Mouse (Mus musculus) midbrain, embryonic 16.5 days (tissue): ENCODE results near the gene Pld6. TPM values are rescaled to one million over a fixed set of nuclear protein-coding genes. Genes with fewer than 3 reads are reported as not detected.

Experiments
- ATAC-seq: fragments of 200-750 bp; cut with Nextera tagmentation; 2 replicates; pipeline ENCODE4 v1.8.0; 2017; ENCODE audit warnings: moderate TSS enrichment
- H3K27ac ChIP-seq: fragments of 300-500 bp; sonication (generic); 2 replicates; pipeline ENCODE4 v1.5.1; 2014; ENCODE audit warnings: mild to moderate bottlenecking, low read length, mixed read lengths
- H3K27me3 ChIP-seq: fragments of 300-500 bp; sonication (generic); 2 replicates; pipeline ENCODE4 v1.6.1; 2014; ENCODE audit warnings: low read depth, low read length, mixed read lengths; ENCODE audit not compliant: control insufficient read depth, insufficient read depth
- H3K36me3 ChIP-seq: fragments of 300-500 bp; sonication (generic); 2 replicates; pipeline ENCODE4 v1.6.1; 2014; ENCODE audit warnings: mild to moderate bottlenecking, low read length, moderate library complexity, mixed read lengths; ENCODE audit not compliant: control insufficient read depth, insufficient read depth
- H3K4me1 ChIP-seq: fragments of 300-500 bp; sonication (generic); 2 replicates; pipeline ENCODE4 v1.6.1; 2014; ENCODE audit warnings: mild to moderate bottlenecking, low read length, mixed read lengths; ENCODE audit not compliant: control insufficient read depth, insufficient read depth
- H3K4me2 ChIP-seq: fragments of 300-500 bp; sonication (generic); 2 replicates; pipeline ENCODE4 v1.6.1; 2014; ENCODE audit warnings: mild to moderate bottlenecking, low read length, mixed read lengths
- H3K4me3 ChIP-seq: fragments of 300-500 bp; sonication (generic); 2 replicates; pipeline ENCODE4 v1.5.1; 2014; ENCODE audit warnings: low read depth, mild to moderate bottlenecking, low read length, moderate library complexity, mixed read lengths
- H3K9ac ChIP-seq: fragments of 300-500 bp; sonication (generic); 2 replicates; pipeline ENCODE4 v1.6.1; 2014; ENCODE audit warnings: low read depth, low read length, mixed read lengths
- H3K9me3 ChIP-seq: fragments of 300-500 bp; sonication (generic); replicated peaks from 2 replicates; pipeline ENCODE4 v1.6.1; 2014; ENCODE audit warnings: mild to moderate bottlenecking, low read length, mixed read lengths; ENCODE audit not compliant: control insufficient read depth, poor library complexity, severe bottlenecking
- WGBS: fragments of 180-500 bp; shearing (Covaris S2); extraction: QIAGEN DNeasy Blood & Tissue Kit; methylation state at CpG from one replicate; pipeline ENCODE4 v1.1.7; 2014; 5-methylcytosine and 5-hydroxymethylcytosine counted together
- polyA plus RNA-seq: library from polyadenylated mRNA; unstranded; fragments of >200 nt; fragmentation: Nextera tagmentation; extraction: Ambion mirVana; gene quantifications from 2 replicates; pipeline ENCODE4 v1.2.1, GENCODE M21; 2015

Gene Pld6
- polyA plus RNA-seq: 13.4 and 19.4 TPM in 2 replicates

DNA sequence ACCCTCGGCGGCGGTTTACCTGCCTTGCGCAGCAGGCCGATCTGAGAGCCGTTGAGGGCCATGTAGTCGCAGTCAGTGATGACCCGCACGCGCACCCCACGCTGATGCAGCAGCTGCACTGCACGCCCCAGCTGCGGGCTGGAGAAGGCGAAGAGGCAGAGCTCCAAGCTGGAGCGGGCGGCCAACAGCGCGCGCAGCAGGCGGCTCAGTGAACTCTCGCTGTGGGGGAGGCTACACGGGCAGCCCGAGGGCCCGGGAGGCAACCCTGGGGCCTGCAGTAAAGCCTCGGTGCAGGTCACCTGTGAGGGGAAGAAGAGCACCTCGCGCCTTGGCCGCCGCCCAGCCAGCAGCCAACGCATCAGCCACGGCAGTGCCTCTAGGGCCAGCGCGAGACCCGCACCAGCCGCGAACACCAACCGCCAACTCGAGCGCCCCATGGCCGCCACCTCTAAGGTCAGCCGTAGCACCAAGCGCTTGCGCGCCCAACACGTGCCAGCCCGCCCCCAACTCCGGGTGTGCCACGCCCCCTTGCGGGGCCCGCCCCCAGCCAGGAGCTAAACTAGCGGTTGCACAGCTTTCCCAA lies at the start of gene Pld6:
Pld6 (minus strand) TSS at position 447 of the 583 bp plus-strand sequence.
- H3K27ac ChIP-seq: 0 out of 2 replicates have a peak within 1 kb of the TSS, but pooled peaks have one; percentile 22
- H3K27me3 ChIP-seq: no peaks in the 10 kb centered on the region
- H3K4me1 ChIP-seq: peaks cover 8% of the 10 kb centered on the region; the same call in 1 of the 2 replicates
- peak within 1 kb of the TSS; percentile 95 for H3K4me2 ChIP-seq
- 1% methylated on average over 47 of the region's 51 CpGs for WGBS
- H3K36me3 ChIP-seq: peaks cover 12% of the 10 kb centered on the region
- peak; percentile 88 for ATAC-seq
- H3K9me3 ChIP-seq: no peaks in the 10 kb centered on the region
- peak within 1 kb of the TSS; percentile 75 for H3K9ac ChIP-seq
- peak within 1 kb of the TSS; percentile 50 for H3K4me3 ChIP-seq

DNA sequence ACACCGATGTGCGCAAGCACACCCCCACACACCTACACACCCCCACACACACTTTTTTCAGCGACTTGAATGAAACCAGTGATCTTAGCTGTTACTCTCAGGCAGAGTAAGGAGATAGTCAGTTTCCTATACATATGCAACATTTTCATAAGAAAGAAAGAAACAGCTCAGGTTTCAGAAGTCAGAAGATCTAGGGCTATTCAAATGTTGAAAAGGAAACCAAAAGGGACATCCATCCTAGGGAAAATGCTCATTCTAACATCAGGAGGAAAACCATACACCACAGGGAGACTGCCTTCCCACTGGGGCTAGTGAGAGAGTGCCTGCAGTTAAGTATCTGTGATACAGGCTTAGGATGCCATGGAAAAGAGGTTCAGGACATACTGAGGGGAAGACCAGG lies 34.2 kb upstream of the Pld6 start:
- ATAC-seq: no peak
- no peaks in the 10 kb centered on the region for H3K27me3 ChIP-seq
- no peaks in the 10 kb centered on the region for H3K4me1 ChIP-seq
- WGBS: 92% methylated on average over 3 of the region's 3 CpGs
- H3K27ac ChIP-seq: no peak overlapping the region
- H3K36me3 ChIP-seq: peaks cover 55% of the 10 kb centered on the region
- no peaks in the 10 kb centered on the region for H3K9me3 ChIP-seq
- no peak overlapping the region for H3K4me3 ChIP-seq
- no peak overlapping the region for H3K4me2 ChIP-seq
- H3K9ac ChIP-seq: no peak overlapping the region

DNA sequence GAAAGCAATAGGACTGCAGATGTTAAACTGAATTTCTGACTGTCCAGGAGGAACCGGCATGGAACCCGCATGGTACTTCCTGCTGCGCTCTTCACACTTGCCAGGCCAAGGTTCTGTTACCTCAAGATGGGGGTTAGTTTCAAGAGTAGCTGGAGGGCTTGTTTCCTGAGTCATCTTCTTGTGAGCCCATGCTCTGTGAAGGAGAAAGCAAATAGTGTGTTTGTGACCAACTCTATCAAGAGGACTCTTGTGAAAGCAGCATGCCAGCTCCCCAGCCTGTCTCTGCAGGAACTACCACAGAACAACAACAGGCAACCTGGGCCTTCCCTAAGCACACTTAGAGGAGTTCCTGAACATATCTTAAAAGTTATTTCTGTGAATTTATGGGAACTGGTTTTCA lies 30.5 kb upstream of the Pld6 start:
- Histone ChIP-seq H3K4me2 (no peak overlapping the region), H3K27ac (no peak overlapping the region), H3K4me3 (no peak overlapping the region), H3K27me3 (no peaks in the 10 kb centered on the region), H3K9ac (no peak overlapping the region), H3K4me1 (no peaks in the 10 kb centered on the region), H3K36me3 (peaks cover 42% of the 10 kb centered on the region), H3K9me3 (no peaks in the 10 kb centered on the region)
- ATAC-seq: no peak
- WGBS: 97% methylated on average over 3 of the region's 3 CpGs

DNA sequence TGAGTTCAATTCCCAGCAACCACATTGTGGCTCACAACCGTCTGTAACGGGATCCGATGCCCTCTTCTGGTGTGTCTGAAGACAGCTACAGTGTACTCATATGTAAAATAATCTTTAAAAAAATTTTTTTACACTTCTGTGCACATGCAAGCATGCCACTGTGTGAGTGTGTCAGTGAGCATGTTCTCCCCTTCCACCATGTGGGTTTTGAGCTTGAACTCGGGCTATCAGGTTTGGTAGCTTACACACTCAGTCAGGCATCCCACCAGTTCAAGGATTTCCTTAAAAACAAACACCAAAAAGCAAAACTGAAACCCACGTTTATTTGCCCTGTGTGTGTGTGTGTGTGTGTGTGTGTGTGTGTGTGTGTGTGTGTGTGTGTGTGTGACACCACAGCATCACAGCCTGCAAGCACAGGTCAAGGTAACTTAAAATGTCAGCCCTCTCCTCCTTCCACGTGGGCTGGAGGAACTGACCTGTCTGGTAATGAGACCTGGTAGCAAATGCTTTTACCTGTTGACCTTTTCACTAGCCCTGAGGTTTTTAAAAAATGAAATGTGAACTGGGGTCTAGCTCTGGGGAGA lies 28.1 kb upstream of the Pld6 start:
- Histone ChIP-seq H3K4me3 (no peak overlapping the region), H3K27ac (no peak overlapping the region), H3K9ac (no peak overlapping the region), H3K4me1 (0 out of 2 replicates have a peak, but pooled peaks cover 2% of the 10 kb centered on the region), H3K4me2 (no peak overlapping the region), H3K36me3 (peaks cover 29% of the 10 kb centered on the region), H3K27me3 (no peaks in the 10 kb centered on the region), H3K9me3 (no peaks in the 10 kb centered on the region)
- ATAC-seq: no peak
- WGBS: 92% methylated on average over 6 of the region's 6 CpGs

DNA sequence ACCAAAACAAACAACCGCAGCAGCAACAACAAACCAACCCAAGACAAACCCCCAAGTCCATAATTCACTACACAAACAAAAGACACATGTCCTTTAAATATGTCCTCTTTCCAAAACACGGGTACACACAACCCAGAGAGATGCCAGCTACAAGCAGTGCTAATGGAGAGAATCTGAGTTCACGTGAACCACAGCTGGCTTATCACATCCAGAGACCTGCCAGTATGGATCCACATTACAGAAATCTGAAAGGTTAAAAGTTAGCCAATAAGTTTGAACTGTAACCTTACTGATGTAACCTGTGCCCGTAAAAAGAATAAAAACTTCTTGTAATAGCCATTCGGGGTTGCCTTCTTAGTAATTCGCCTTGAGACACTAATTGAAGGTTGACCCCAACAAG lies 27.5 kb upstream of the Pld6 start:
- Histone ChIP-seq H3K4me1 (0 out of 2 replicates have a peak, but pooled peaks cover 2% of the 10 kb centered on the region), H3K36me3 (peaks cover 28% of the 10 kb centered on the region), H3K9ac (no peak overlapping the region), H3K27ac (no peak overlapping the region), H3K4me3 (no peak overlapping the region), H3K4me2 (no peak overlapping the region), H3K27me3 (no peaks in the 10 kb centered on the region), H3K9me3 (no peaks in the 10 kb centered on the region)
- ATAC-seq: no peak
- 94% methylated on average over 6 of the region's 6 CpGs for WGBS

DNA sequence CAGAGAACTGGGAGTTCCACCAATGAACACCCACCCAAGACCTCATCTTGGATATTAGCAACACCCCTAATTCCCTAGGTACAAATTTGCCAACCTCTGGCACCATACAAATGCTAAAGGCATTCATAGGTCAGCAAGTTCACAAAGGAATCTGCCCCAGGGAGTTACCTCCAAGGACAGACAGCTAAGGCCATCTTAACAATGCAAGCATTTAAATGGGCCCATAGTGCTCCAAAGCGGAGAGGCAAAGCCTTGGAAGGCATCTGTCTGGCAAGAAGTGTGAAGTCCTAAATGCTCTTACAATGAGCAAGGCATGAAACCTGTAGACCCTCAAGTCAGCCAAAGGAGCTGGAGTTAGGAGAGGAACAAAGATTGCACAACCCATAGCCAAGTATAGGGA lies 26.9 kb upstream of the Pld6 start:
- Histone ChIP-seq H3K27ac (no peak overlapping the region), H3K27me3 (no peaks in the 10 kb centered on the region), H3K4me3 (no peak overlapping the region), H3K4me1 (0 out of 2 replicates have a peak, but pooled peaks cover 2% of the 10 kb centered on the region), H3K4me2 (no peak overlapping the region), H3K9me3 (no peaks in the 10 kb centered on the region), H3K9ac (no peak overlapping the region), H3K36me3 (peaks cover 23% of the 10 kb centered on the region)
- ATAC-seq: no peak
- WGBS: 72% methylated on average over 1 of the region's 1 CpGs

DNA sequence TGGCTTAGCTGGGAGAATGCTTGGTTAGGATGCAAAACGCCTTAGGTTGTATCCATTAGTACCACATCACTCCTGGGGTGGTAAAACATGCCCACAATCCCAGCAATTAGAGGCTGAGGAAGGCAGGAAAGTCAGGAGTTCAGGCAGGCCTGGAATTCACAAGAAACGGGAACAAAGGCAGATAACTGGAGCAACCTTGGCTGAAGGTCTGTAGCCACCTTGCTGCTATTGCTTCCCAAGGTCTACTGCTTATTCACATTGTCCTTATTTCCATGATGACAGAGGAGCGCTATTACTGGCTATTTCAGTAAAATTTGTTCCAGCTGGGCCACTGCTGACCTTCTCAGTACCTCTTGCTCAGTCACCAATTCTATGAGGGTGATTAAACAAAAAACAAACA lies 25.8 kb upstream of the Pld6 start:
- Histone ChIP-seq H3K4me2 (no peak overlapping the region), H3K4me3 (no peak overlapping the region), H3K9ac (no peak overlapping the region), H3K9me3 (no peaks in the 10 kb centered on the region), H3K27me3 (no peaks in the 10 kb centered on the region), H3K27ac (no peak overlapping the region), H3K4me1 (peaks cover 11% of the 10 kb centered on the region), H3K36me3 (peaks cover 14% of the 10 kb centered on the region)
- ATAC-seq: no peak
- 85% methylated on average over 3 of the region's 3 CpGs for WGBS

DNA sequence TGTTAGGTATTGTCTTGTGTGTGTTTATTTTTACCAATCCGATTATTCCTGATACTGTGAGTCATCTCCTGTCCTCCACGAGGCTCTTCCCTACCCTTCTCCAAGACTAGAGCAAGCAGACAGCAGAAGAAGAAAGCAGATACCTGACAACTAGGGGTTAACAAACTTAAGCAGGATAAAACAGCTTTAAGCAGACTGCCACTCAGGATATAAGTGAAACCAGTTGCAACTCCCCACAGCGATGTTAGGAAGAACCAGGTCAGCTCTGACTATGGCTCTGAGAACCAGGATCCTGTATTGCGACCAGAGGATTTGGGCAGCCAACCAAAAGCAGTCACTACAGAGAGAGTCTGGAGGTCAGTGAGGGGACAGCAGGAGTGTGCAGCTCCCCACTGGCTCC lies 23.8 kb upstream of the Pld6 start:
- Histone ChIP-seq H3K27me3 (no peaks in the 10 kb centered on the region), H3K4me1 (peaks cover 11% of the 10 kb centered on the region), H3K36me3 (peaks cover 4% of the 10 kb centered on the region; the same call in 1 of the 2 replicates), H3K9ac (no peak overlapping the region), H3K4me2 (no peak overlapping the region), H3K9me3 (no peaks in the 10 kb centered on the region), H3K27ac (no peak overlapping the region), H3K4me3 (no peak overlapping the region)
- WGBS: 76% methylated on average over 4 of the region's 4 CpGs
- ATAC-seq: no peak

DNA sequence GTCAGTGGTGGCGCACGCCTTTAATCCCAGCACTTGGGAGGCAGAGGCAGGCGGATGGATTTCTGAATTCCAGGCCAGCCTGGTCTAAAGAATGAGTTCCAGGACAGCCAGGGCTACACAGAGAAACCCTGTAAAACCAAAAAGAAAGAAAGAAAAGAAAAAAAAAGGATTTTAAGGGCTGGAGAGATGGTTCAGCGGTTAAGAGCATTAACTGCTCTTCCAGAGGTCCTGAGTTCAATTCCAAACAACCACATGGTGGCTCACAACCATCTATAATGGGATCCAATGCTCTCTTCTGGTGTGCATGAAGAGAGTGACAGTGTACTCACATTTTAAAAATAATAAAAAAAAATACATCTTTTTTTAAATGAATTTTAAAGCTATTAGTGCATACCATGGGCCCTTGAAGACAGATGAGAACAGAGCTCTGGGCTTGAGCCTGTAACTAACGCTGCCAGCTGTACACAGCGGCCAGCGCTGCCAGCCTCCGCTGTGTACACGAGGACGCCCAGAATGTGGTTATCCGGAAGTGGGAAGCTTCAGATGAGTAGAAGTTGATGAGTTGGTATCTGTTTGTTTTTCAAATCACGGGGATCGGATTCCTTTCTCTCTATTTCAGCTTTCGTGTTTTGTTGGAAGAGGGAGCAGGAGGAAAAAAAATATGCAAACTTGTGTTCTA lies 23.2 kb upstream of the Pld6 start:
- H3K36me3 ChIP-seq: peaks cover 7% of the 10 kb centered on the region; the same call in 1 of the 2 replicates
- peak overlapping the region; percentile 74 for H3K4me3 ChIP-seq
- WGBS: 65% methylated on average over 14 of the region's 14 CpGs
- no peak for ATAC-seq
- peak overlapping the region; percentile 99 for H3K27ac ChIP-seq
- peaks cover 11% of the 10 kb centered on the region for H3K4me1 ChIP-seq
- peak overlapping the region; percentile 91 for H3K9ac ChIP-seq
- H3K9me3 ChIP-seq: no peaks in the 10 kb centered on the region
- no peaks in the 10 kb centered on the region for H3K27me3 ChIP-seq
- peak overlapping the region; percentile 93 for H3K4me2 ChIP-seq
